Mouse (Mus musculus): ENCODE measurements around the gene Rnf144a.
A peak's percentile ranks its signal among the peaks of the same experiment; 100 is the strongest.

Gene Rnf144a

DNA sequence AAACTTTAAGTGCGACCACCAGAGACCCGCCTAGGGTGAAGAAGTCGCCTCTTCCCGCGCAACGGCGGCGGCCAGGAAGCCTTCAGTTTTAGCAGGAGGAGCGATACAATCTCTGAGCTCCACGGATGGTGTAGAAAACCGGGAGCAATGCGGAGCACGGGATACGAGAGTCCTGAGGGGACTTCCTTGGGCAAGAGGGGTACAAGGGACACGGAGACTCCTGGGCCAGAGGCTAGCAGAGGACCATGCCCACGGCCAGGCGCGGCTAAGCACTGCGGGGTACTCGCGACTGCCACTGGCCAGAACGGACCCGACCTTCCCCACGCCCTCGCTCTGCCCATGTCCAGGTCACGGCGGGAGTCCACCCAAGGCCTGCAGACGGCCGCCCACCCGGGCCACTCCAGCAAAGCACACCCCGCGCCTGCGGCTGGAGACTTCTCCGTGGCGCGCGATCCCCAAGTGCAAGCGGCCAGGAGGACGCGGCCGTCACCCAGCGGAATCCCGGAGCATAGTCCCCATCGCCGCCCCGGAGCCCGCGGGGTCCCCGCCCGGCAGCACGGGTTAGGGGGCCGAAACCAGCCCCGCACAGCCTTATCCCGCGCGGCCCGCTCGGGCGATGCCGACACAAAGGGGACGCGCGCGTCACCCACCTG is 477 bp downstream of the Rnf144a start:
- Histone ChIP-seq H3K9me3 (ENCODE audit: low read length) (no peaks in the 10 kb centered on the region), H3K27me3 (ENCODE audit: insufficient read depth, low read length) (peaks cover 25% of the 10 kb centered on the region), H3K4me1 (replicated peaks; ENCODE audit: low read depth, low read length) (peaks cover 13% of the 10 kb centered on the region), H3K4me3 (replicated peaks; ENCODE audit: low read length) (peak overlapping the region; percentile 87), H3K36me3 (ENCODE audit: insufficient read depth, low read length) (no peaks in the 10 kb centered on the region)
- TF ChIP-seq CTCF (conservative IDR thresholded peaks at IDR 0.05; ENCODE audit: low read length) (no peak), POU5F1 (IDR thresholded peaks at IDR 0.05; ENCODE audit: borderline replicate concordance, low read length) (no peak), NANOG (IDR thresholded peaks at IDR 0.05; ENCODE audit: borderline replicate concordance, low read length) (no peak)

DNA sequence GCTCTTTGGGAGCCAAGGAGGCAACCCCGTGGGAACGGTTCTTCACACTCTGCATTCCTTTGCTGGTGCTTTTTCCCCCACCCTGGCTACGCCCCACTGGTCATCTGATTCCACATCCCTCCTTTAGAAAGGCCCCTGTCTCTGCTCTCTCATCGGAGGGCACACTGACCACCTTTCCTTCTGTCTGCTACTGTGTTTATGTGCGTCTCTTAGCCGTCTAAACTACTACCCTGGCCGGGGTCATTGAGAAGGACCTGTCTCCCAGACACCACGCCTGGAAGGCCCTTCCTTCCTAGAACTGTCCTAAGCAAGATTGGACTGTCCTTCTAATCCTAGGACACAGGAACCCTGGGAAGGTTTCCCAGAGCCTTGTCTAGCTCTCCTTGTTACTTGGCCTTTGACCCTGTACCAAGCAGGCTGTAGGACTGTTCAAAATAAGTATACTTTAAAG is 1.1 kb downstream of the Rnf144a start:
- Histone ChIP-seq H3K4me1 (replicated peaks; ENCODE audit: low read depth, low read length) (peaks cover 15% of the 10 kb centered on the region), H3K27me3 (ENCODE audit: insufficient read depth, low read length) (peaks cover 25% of the 10 kb centered on the region), H3K36me3 (ENCODE audit: insufficient read depth, low read length) (no peaks in the 10 kb centered on the region), H3K4me3 (replicated peaks; ENCODE audit: low read length) (peak overlapping the region; percentile 87), H3K9me3 (ENCODE audit: low read length) (no peaks in the 10 kb centered on the region)
- no peak for TF ChIP-seq CTCF (conservative IDR thresholded peaks at IDR 0.05; ENCODE audit: low read length)
- TF ChIP-seq POU5F1 (IDR thresholded peaks at IDR 0.05; ENCODE audit: borderline replicate concordance, low read length) = no peak
- TF ChIP-seq NANOG (IDR thresholded peaks at IDR 0.05; ENCODE audit: borderline replicate concordance, low read length) = no peak

DNA sequence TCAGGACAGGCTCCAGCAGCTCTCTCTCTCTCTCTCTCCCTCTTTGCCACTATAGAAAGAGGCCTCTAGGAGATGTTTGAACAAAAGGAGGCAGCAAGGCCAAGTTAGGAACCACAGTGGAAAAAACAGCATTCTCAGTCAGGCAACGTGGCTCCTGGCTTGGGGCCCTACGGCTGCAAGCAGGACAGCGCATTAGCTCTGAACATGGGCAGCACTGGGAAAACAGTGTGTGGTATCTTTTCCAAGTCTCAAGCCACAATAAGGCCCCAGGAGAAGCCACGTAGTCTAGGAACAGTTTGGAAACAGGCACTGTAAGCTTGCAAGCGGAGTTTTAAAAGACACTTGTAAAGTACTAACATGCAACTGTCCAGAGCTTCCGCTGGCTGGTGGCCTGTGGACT is 2.3 kb downstream of the Rnf144a start:
- Histone ChIP-seq H3K4me1 (replicated peaks; ENCODE audit: low read depth, low read length) (peaks cover 20% of the 10 kb centered on the region), H3K27me3 (ENCODE audit: insufficient read depth, low read length) (peaks cover 25% of the 10 kb centered on the region), H3K36me3 (ENCODE audit: insufficient read depth, low read length) (no peaks in the 10 kb centered on the region), H3K4me3 (replicated peaks; ENCODE audit: low read length) (no peak overlapping the region), H3K9me3 (ENCODE audit: low read length) (no peaks in the 10 kb centered on the region)
- no peak for TF ChIP-seq NANOG (IDR thresholded peaks at IDR 0.05; ENCODE audit: borderline replicate concordance, low read length)
- TF ChIP-seq CTCF (conservative IDR thresholded peaks at IDR 0.05; ENCODE audit: low read length) = no peak
- TF ChIP-seq POU5F1 (IDR thresholded peaks at IDR 0.05; ENCODE audit: borderline replicate concordance, low read length) = no peak

DNA sequence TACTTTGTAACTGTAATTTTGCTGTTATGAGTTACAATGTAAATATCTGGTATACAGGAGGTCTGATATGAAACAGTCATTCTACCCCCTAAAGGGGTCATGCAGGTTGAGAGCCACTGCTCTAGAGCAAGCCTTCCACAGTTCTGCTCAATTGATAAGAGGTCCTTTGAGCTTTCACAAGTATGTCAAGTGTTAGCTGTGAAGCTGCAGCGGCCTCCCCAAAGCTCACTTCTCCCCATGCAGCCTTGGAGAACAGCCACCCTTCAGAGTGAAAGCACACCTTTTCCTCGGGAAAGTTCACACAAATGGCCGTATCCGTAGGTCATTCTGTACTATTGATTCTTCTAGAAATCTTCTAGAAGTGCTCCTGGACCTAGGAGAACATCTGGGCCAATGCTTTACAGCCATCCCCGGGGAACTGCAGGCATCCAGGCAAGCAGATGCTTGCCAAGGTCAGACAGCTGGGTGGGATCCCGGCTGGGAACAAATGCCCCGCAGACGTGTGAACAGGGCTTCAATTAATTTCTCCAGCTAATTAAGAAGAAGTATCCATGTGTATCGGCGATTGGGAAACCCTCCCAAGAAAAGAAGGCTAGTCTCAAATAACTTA is 3.1 kb downstream of the Rnf144a start:
- TF ChIP-seq NANOG (IDR thresholded peaks at IDR 0.05; ENCODE audit: borderline replicate concordance, low read length) = no peak
- no peak for TF ChIP-seq POU5F1 (IDR thresholded peaks at IDR 0.05; ENCODE audit: borderline replicate concordance, low read length)
- TF ChIP-seq CTCF (conservative IDR thresholded peaks at IDR 0.05; ENCODE audit: low read length) = no peak
- Histone ChIP-seq H3K36me3 (ENCODE audit: insufficient read depth, low read length) (no peaks in the 10 kb centered on the region), H3K4me1 (replicated peaks; ENCODE audit: low read depth, low read length) (peaks cover 20% of the 10 kb centered on the region), H3K27me3 (ENCODE audit: insufficient read depth, low read length) (peaks cover 22% of the 10 kb centered on the region), H3K9me3 (ENCODE audit: low read length) (no peaks in the 10 kb centered on the region), H3K4me3 (replicated peaks; ENCODE audit: low read length) (no peak overlapping the region)

DNA sequence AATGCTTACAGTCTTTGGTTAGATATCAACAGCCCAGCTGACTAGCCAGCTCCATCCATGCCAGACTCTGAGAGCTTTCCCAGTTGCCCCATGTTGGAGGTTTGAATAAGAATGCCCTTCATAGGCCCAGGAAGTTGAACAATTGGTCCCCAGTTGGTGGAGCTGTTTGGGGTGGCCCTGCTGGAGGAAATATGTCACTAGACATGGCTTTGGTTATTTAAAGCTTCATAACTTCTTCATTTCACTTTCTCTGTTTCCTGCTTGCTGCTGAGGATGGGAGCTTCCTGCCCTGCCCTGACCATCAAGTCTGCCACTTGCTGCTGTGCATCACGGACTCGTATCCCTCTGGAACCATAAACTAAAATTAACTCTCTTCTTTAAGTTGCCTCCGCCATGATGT is 4.6 kb downstream of the Rnf144a start:
- H3K9me3 ChIP-seq (ENCODE audit: low read length) = no peaks in the 10 kb centered on the region
- peaks cover 22% of the 10 kb centered on the region for H3K27me3 ChIP-seq (ENCODE audit: insufficient read depth, low read length)
- no peaks in the 10 kb centered on the region for H3K36me3 ChIP-seq (ENCODE audit: insufficient read depth, low read length)
- H3K4me3 ChIP-seq (replicated peaks; ENCODE audit: low read length) = no peak overlapping the region
- TF ChIP-seq POU5F1 (IDR thresholded peaks at IDR 0.05; ENCODE audit: borderline replicate concordance, low read length) = no peak
- TF ChIP-seq CTCF (conservative IDR thresholded peaks at IDR 0.05; ENCODE audit: low read length) = no peak
- TF ChIP-seq NANOG (IDR thresholded peaks at IDR 0.05; ENCODE audit: borderline replicate concordance, low read length) = no peak
- peaks cover 16% of the 10 kb centered on the region for H3K4me1 ChIP-seq (replicated peaks; ENCODE audit: low read depth, low read length)

DNA sequence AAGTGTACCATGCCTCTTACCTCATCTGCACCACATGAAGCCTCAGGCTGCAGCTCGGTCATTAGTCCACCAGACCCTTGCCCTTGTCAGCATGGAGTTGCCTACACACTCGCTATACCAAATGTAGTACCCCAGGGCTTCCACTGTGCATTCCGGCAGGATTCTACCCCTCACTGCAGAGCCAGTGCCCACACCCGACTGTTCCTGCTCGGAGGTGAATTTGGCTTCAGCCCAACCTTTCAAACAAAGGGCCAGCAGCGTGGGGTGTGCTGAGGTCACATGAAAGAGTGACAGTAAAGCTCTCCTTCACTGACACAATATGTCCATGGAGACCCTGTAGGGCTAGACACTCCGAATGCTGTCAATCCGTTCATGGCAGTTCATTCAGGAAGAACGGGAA is 6.3 kb downstream of the Rnf144a start:
- no peak for TF ChIP-seq POU5F1 (IDR thresholded peaks at IDR 0.05; ENCODE audit: borderline replicate concordance, low read length)

DNA sequence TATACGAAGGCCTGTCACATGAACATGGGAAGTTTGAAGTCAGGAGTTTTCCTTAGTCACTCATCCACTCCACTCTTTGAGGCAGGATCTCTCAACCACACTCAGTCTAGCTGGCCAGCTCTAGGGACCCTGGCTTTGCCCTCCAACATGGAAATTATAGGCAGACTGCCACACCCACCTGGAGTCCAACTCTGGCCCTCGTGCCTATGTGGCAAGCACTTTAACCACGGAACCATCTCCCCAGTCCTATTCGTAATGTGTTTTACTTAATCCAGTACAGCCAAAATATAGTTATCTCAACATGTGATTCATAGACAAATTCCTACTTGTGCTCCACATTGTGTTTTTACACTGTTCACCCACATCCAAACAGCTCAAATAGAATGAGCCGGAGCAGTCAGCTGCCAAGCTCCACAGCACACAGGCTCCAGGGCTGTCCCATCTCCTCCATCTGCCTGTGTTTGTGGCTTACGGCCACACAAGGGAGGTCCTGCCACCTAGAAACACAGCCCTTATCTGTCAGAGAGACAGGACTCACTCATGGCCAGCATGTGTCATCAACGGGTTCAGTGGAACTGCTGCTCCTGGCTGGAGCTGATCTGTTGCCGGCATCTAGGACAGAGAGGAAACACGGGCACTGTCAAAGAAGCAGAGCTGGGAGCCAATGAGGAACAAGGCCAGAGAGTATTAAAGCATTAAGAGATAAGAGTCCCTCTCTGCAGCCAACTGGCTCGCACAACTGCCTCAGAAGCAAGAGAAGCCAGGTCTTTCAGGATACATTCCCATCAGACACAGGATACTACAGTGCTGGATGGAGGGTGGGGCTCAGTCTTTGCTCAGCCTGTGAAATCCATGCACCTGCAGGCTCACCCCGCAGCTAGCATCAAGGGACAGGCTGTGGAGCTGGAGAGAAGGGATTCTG is 10.0 kb downstream of the Rnf144a start:
- H3K36me3 ChIP-seq (ENCODE audit: insufficient read depth, low read length) = no peaks in the 10 kb centered on the region
- H3K4me3 ChIP-seq (replicated peaks; ENCODE audit: low read length) = no peak overlapping the region
- H3K9me3 ChIP-seq (ENCODE audit: low read length) = no peaks in the 10 kb centered on the region
- no peaks in the 10 kb centered on the region for H3K27me3 ChIP-seq (ENCODE audit: insufficient read depth, low read length)
- H3K4me1 ChIP-seq (replicated peaks; ENCODE audit: low read depth, low read length) = peaks cover 7% of the 10 kb centered on the region
- TF ChIP-seq NANOG (IDR thresholded peaks at IDR 0.05; ENCODE audit: borderline replicate concordance, low read length) (no peak), CTCF (conservative IDR thresholded peaks at IDR 0.05; ENCODE audit: low read length) (no peak), POU5F1 (IDR thresholded peaks at IDR 0.05; ENCODE audit: borderline replicate concordance, low read length) (no peak)

More for the DNA sequence above, 6.3 kb downstream of the Rnf144a start:
- Histone ChIP-seq H3K36me3 (ENCODE audit: insufficient read depth, low read length) (no peaks in the 10 kb centered on the region), H3K27me3 (ENCODE audit: insufficient read depth, low read length) (peaks cover 12% of the 10 kb centered on the region), H3K4me1 (replicated peaks; ENCODE audit: low read depth, low read length) (peaks cover 10% of the 10 kb centered on the region), H3K4me3 (replicated peaks; ENCODE audit: low read length) (no peak overlapping the region), H3K9me3 (ENCODE audit: low read length) (no peaks in the 10 kb centered on the region)

DNA sequence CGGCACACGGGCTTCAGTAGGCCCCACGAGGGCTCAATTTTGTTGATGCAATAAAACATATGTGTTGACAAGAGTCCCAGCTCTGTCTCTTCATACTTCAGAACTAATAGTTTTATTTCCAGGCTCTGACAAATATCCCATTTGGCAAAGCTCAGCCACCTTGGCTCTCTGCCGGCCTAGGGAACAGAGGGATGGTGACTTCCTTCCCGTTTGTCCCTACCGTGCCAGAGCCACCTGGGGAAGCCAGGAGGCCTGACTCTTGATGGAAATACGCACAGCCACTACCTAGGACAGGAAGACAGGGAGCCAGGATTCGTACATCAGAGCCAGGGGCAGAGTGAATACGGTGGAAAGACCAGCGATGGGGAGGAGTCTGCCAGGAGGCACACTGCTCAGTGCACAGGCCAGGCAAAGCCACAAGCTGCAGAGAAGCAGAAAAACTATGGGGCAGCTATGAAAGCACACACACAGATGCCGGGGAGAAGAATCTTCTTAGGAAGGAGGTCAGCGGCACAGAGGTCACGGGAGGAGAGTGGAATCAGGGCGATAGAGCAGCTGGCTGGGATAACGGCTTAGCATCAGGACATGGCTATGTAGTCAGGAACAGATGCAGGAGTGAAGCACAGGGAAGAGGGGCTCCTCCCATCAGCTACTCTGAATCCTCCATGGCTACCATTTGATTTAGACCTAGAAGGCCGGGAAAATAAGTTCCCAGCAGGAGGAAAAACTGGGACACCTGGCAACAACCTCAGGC is 11.5 kb downstream of the Rnf144a start:
- peaks cover under 1% of the 10 kb centered on the region for H3K4me1 ChIP-seq (replicated peaks; ENCODE audit: low read depth, low read length)
- H3K27me3 ChIP-seq (ENCODE audit: insufficient read depth, low read length) = no peaks in the 10 kb centered on the region
- H3K36me3 ChIP-seq (ENCODE audit: insufficient read depth, low read length) = no peaks in the 10 kb centered on the region
- H3K9me3 ChIP-seq (ENCODE audit: low read length) = no peaks in the 10 kb centered on the region
- H3K4me3 ChIP-seq (replicated peaks; ENCODE audit: low read length) = no peak overlapping the region
- TF ChIP-seq POU5F1 (IDR thresholded peaks at IDR 0.05; ENCODE audit: borderline replicate concordance, low read length) (no peak), CTCF (conservative IDR thresholded peaks at IDR 0.05; ENCODE audit: low read length) (no peak), NANOG (IDR thresholded peaks at IDR 0.05; ENCODE audit: borderline replicate concordance, low read length) (no peak)
